Mouse (Mus musculus) hindbrain, embryonic 11.5 days (tissue): ENCODE data around the gene Polr2e. TPM values are rescaled to one million over a fixed set of nuclear protein-coding genes. Genes with fewer than 3 reads are reported as not detected.

ENCODE experiments used
- ATAC-seq: fragments of 200-750 bp; cut with Nextera tagmentation; 2 replicates; pipeline ENCODE4 v1.8.0; 2017; ENCODE audit warnings: mild to moderate bottlenecking, moderate TSS enrichment, moderate library complexity; ENCODE audit not compliant: low FRiP score
- DNase-seq: peaks from one replicate; pipeline ENCODE4 v3.0.0-alpha.2; 2015; ENCODE audit warnings: low spot score
- H3K27ac ChIP-seq: fragments of 300-500 bp; sonication (generic); 2 replicates; pipeline ENCODE4 v1.5.1; 2014; ENCODE audit warnings: mild to moderate bottlenecking, low read depth, low read length
- H3K27me3 ChIP-seq: fragments of 300-500 bp; sonication (generic); 2 replicates; pipeline ENCODE4 v1.6.1; 2014; ENCODE audit warnings: mild to moderate bottlenecking, low read length, moderate library complexity, mixed read lengths; ENCODE audit not compliant: control insufficient read depth, insufficient read depth
- H3K36me3 ChIP-seq: fragments of 300-500 bp; sonication (generic); 2 replicates; pipeline ENCODE4 v1.6.1; 2014; ENCODE audit warnings: mild to moderate bottlenecking, low read length, moderate library complexity, mixed read lengths; ENCODE audit not compliant: control insufficient read depth, insufficient read depth
- H3K4me1 ChIP-seq: fragments of 300-500 bp; sonication (generic); replicated peaks from 2 replicates; pipeline ENCODE4 v1.6.1; 2014; ENCODE audit warnings: low read length, mixed read lengths; ENCODE audit not compliant: control insufficient read depth, insufficient read depth
- H3K4me2 ChIP-seq: fragments of 300-500 bp; sonication (generic); replicated peaks from 2 replicates; pipeline ENCODE4 v1.6.1; 2014; ENCODE audit warnings: mild to moderate bottlenecking, low read depth, low read length
- H3K4me3 ChIP-seq: fragments of 300-500 bp; sonication (generic); 2 replicates; pipeline ENCODE4 v1.5.1; 2014; ENCODE audit warnings: low read depth, low read length
- H3K9ac ChIP-seq: fragments of 300-500 bp; sonication (generic); 2 replicates; pipeline ENCODE4 v1.6.1; 2014; ENCODE audit warnings: low read depth, low read length
- H3K9me3 ChIP-seq: fragments of 300-500 bp; sonication (generic); 2 replicates; pipeline ENCODE4 v1.6.1; 2016; ENCODE audit warnings: low read length; ENCODE audit not compliant: control insufficient read depth
- WGBS: fragments of 180-500 bp; shearing (Covaris S2); extraction: QIAGEN DNeasy Blood & Tissue Kit; methylation state at CpG from one replicate; pipeline ENCODE4 v1.1.7; 2014; 5-methylcytosine and 5-hydroxymethylcytosine counted together
- polyA plus RNA-seq: library from polyadenylated mRNA; unstranded; fragments of >200 nt; fragmentation: Nextera tagmentation; extraction: Ambion mirVana; gene quantifications from 2 replicates; pipeline ENCODE4 v1.2.1, GENCODE M21; 2014

Polr2e gene
- polyA plus RNA-seq, 1 experiment from 2014 or later, result 215 TPM

DNA sequence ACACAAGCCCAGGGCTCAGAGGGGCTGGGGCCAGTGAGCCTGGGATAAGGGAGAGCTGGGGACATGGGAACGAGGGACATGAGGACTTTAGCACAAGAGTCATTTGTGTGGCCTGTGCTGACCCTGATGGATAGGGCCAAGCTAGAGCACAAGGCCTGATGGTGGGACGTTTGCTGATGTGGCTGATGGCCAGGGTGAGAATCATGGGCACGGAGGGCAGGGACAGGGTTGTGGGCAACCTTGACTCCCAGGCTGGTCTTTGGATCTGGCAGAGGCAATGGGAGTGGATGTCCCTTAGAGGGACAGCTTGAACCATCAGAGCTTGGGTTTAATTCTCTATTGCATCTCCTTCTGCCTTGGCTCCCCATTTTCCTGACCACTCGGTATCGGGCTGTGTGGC, 37.7 kb upstream of the Polr2e start:
- H3K36me3 ChIP-seq, result no peaks in the 10 kb centered on the region
- 85% methylated on average over 5 of the region's 5 CpGs for WGBS
- H3K27me3 ChIP-seq, result no peaks in the 10 kb centered on the region
- DNase-seq, result no peak
- no peak for ATAC-seq
- H3K27ac ChIP-seq, result no peak overlapping the region
- H3K9me3 ChIP-seq, result no peaks in the 10 kb centered on the region
- H3K4me1 ChIP-seq, result peaks cover 2% of the 10 kb centered on the region; the same call in 1 of the 2 replicates
- H3K4me3 ChIP-seq, result no peak overlapping the region
- H3K4me2 ChIP-seq, result no peak overlapping the region
- no peak overlapping the region for H3K9ac ChIP-seq

DNA sequence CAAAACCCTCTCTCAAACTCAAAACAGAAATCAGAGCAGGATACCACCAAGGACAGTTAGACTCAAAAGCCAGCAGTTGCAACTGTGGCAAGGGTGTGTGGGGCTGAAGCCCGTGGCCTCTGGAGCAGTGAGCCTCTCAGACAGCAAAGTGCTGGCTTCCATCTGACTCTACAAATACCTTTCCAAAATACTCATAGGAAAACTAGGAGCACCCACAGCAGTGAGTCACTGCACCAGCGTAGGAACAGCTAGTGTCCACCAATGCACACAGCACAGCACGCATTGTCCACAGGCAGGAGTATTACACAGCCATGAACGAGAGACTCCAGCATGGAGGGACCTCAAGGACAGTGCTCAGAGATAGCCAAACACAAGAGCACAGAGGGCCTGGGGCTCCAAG, 36.8 kb upstream of the Polr2e start:
- WGBS, result 94% methylated on average over 4 of the region's 4 CpGs
- no peak for DNase-seq

DNA sequence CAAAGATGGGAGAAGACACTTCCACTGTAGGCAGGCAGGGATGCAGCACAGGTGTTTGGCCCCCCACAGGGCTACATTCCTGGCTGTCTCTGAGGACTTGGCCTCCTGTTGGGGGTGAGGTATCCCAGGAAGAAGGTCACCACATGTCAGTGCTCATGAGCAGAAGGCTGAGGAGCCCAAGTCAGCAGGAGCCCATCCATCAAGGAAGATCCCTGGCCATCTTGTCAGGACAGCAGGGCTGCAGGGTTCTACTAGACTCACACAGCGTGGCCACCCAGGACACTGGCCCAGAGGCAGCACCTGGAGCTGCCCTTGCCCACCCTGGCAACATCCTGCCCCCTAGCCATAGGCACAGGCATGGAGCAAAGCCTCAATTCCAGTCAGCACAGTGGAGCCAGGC, 36.3 kb upstream of the Polr2e start:
- DNase-seq (no peak), ATAC-seq (no peak)
- H3K27ac ChIP-seq, result no peak overlapping the region
- WGBS, result 33% methylated on average over 1 of the region's 1 CpGs
- no peak overlapping the region for H3K9ac ChIP-seq
- no peaks in the 10 kb centered on the region for H3K27me3 ChIP-seq
- no peaks in the 10 kb centered on the region for H3K36me3 ChIP-seq
- H3K9me3 ChIP-seq, result no peaks in the 10 kb centered on the region
- H3K4me1 ChIP-seq, result peaks cover 2% of the 10 kb centered on the region; the same call in 1 of the 2 replicates
- H3K4me2 ChIP-seq, result no peak overlapping the region
- no peak overlapping the region for H3K4me3 ChIP-seq

More for the DNA sequence above, 36.8 kb upstream of the Polr2e start:
- no peak overlapping the region for H3K27ac ChIP-seq
- H3K4me1 ChIP-seq, result peaks cover 2% of the 10 kb centered on the region; the same call in 1 of the 2 replicates
- no peak overlapping the region for H3K9ac ChIP-seq
- no peak overlapping the region for H3K4me2 ChIP-seq
- no peaks in the 10 kb centered on the region for H3K36me3 ChIP-seq
- no peaks in the 10 kb centered on the region for H3K27me3 ChIP-seq
- no peak for ATAC-seq
- H3K4me3 ChIP-seq, result no peak overlapping the region
- H3K9me3 ChIP-seq, result no peaks in the 10 kb centered on the region

DNA sequence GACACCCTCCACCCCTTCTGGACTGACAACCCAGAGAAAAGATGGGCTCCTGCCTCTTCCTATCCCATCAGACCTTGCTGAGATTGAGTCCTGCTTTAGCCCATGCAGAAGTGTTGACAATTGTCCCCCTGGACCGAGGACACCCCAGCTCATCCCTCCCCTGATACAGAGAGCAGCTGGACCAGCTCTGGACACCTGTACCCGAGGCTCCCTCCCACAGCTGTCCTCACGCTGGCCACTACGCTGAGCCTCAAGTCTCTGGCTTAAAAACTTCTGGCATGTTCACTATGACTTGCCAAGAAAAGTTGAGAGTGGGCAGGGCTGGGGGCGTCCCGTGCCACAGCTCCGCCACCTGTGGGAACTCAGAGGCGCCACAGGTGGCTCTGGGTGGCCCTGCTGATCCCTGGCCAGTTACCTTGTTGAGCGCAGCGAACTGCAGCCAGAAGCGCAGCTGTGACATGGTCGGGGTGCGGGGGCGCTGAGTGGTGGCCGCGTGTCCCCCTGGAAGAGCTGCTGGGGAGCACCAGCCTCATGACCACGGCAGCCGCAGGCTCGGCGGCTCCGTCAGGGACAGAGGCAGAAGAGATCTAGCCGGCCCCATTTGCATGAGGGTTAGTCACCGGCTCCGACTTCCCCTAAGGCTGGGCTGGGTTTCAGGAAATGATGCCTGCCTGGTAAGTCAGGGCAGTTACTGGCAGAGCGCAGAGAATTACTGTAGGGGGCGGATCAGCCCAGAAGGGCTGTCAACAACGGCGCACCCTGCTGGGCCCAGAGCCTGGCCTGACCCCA, 35.4 kb upstream of the Polr2e start:
- Histone ChIP-seq H3K9me3 (no peaks in the 10 kb centered on the region), H3K9ac (no peak overlapping the region), H3K4me2 (no peak overlapping the region; the same call in 1 of the 2 replicates), H3K27me3 (no peaks in the 10 kb centered on the region), H3K4me3 (no peak overlapping the region), H3K4me1 (peaks cover 2% of the 10 kb centered on the region; the same call in 1 of the 2 replicates), H3K27ac (no peak overlapping the region), H3K36me3 (no peaks in the 10 kb centered on the region)
- DNase-seq, result no peak
- WGBS, result 21% methylated on average over 28 of the region's 28 CpGs
- ATAC-seq, result no peak; the same call in 1 of the 2 replicates

DNA sequence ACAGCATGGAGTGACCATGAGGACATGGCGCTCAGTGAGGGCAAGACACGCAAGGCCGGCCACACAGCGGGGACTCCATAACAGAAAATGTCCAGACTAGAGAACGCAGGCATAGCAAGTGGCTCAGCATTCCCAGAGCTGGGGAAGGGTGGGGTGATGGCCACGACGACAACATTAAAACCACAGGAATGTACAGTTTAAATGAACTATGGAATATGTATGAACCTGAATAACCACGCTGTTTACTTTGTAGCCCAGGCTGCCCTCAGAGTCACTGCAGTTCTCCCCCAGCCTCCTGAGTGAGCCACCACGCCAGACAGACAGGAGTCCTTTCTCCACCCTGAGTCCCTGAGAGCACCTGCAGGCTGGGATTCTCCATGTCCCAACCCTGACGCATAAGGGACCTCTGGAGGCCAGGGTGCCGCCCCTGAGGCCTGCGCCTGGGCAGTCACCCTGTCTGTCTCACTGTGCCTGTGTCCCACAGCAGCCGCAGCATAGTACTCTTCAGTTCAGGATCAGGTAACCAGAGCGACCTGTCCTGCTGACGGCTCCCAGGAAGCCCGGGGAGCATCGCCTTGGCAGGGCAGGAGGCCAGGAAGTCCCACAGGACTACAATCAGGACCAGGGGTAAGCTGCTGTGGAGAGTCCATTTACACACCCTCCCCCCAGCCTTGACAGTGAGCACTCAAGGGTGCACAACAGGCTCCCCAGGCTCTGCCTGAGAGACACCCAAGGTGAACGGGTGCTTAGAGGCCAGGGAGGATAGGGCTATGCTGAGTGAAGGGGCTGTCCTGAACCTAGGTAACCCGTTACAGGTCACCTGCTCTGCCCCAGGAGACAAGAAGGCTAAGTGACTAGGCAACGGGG, 33.3 kb upstream of the Polr2e start:
- DNase-seq (no peak), ATAC-seq (no peak)
- Histone ChIP-seq H3K9ac (no peak overlapping the region), H3K4me1 (peaks cover 2% of the 10 kb centered on the region; the same call in 1 of the 2 replicates), H3K27ac (no peak overlapping the region), H3K27me3 (no peaks in the 10 kb centered on the region), H3K9me3 (no peaks in the 10 kb centered on the region), H3K36me3 (no peaks in the 10 kb centered on the region), H3K4me2 (no peak overlapping the region), H3K4me3 (no peak overlapping the region)
- 80% methylated on average over 20 of the region's 20 CpGs for WGBS

DNA sequence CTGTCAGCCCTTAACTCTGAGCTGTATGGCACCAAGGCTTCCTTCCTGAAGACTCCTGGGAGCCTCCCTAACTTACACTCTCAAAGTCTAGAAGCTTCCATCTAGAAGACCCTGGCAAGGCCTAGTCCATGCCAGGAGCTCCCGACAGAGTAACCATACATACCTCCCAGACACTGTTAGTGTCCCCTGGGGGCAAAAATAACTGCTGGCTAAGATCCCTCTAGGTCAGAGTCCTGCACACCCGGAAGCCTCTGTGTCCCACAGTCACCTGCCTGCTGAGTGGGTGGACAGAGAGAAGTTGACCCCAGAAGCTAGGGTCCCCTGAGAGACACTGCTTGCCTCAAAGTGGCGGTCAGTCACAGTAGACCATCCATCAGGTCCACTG, 31.9 kb upstream of the Polr2e start:
- Histone ChIP-seq H3K36me3 (no peaks in the 10 kb centered on the region), H3K9me3 (no peaks in the 10 kb centered on the region), H3K4me3 (no peak overlapping the region), H3K9ac (no peak overlapping the region), H3K4me2 (no peak overlapping the region), H3K27ac (peak overlapping the region; percentile 49), H3K27me3 (no peaks in the 10 kb centered on the region), H3K4me1 (peaks cover 2% of the 10 kb centered on the region; the same call in 1 of the 2 replicates)
- DNase-seq (no peak), ATAC-seq (no peak)
- 87% methylated on average over 3 of the region's 3 CpGs for WGBS

DNA sequence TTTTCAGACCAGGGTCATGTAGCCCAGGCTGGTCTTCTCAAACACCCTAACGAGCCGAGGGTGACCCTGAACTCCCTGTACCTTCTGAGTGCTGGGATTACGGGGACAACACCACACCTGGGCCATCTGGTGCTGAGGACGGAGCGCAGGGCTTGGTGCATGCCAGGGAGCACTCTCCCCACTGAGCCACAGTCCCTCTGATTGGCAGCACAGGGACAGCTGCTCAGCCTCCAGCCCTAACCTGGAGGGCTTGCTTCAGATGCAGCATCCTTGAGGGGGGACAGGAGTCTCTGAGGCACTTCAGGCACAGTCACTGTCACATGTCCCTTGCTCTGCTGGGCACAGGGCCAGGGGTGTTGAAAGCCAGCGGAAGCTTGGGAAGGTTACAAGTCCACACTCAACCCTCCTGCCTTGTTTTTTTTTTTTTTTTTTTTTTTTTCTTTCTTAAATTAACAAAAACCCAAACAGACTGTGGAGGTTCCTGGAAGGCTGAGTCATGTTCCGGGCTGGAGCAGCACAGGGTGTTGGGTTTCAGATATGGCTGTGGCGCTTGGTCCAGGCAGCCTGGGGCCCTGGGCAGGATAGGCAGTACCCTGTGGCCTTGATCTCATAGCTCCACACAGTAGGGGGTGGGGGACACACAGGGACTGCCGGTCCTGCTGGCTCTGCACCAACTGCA, 31.4 kb upstream of the Polr2e start:
- Histone ChIP-seq H3K4me3 (no peak overlapping the region), H3K27ac (peak overlapping the region; percentile 49), H3K27me3 (no peaks in the 10 kb centered on the region), H3K4me2 (no peak overlapping the region), H3K9ac (no peak overlapping the region), H3K36me3 (no peaks in the 10 kb centered on the region), H3K4me1 (peaks cover 2% of the 10 kb centered on the region; the same call in 1 of the 2 replicates), H3K9me3 (no peaks in the 10 kb centered on the region)
- ATAC-seq (no peak), DNase-seq (no peak)
- 69% methylated on average over 9 of the region's 9 CpGs for WGBS

DNA sequence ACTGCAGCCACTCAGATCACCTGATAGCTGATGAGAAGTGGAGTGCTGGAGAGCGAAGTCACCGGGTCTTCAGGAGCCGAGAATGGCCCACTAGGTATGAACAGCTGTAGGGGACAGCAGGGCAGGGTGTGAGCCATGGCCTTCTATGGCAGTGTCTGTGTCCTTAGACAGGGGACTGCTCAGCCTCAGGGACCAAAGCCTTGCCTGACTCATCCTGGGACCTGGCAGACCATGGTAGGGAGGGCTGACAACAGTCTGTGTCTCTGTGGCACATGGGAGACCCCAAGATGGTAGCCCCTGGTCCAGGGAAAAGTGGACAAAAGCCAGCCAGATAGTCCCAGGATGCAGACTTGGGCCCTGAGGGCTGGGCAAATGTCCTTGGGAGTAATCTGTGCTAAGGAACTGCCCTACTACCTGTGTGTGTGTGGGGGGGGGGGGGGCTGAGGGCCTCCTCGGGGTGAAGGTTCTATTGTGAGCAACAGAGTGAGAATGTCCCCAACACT, 30.4 kb upstream of the Polr2e start:
- Histone ChIP-seq H3K27me3 (no peaks in the 10 kb centered on the region), H3K9me3 (no peaks in the 10 kb centered on the region), H3K4me2 (no peak overlapping the region), H3K27ac (no peak overlapping the region), H3K4me1 (no peaks in the 10 kb centered on the region), H3K36me3 (no peaks in the 10 kb centered on the region), H3K4me3 (no peak overlapping the region), H3K9ac (no peak overlapping the region)
- DNase-seq, result no peak
- ATAC-seq, result no peak
- 97% methylated on average over 4 of the region's 4 CpGs for WGBS
